Mouse (Mus musculus) megakaryocyte, adult 5-6 weeks (primary cell): ENCODE results near the gene Kank1. TPM values are rescaled to one million over a fixed set of nuclear protein-coding genes. Genes with fewer than 3 reads are reported as not detected.

Source experiments
- ATAC-seq: 2 replicates; pipeline ENCODE4 v1.8.0; 2016; ENCODE audit warnings: mild to moderate bottlenecking, inconsistent platforms; ENCODE audit not compliant: poor library complexity, severe bottlenecking
- total RNA-seq, 2 experiments: library from RNA; stranded (forward) in 1 of 2; stranded (reverse) in 1 of 2; fragments of 153-499, 151-499 nt in 1 of 2; fragments of 221-1000, 200-1000 nt in 1 of 2; gene quantifications; 2 replicates each; pipeline versions ENCODE4 v1.2.3 to v1.2.4; 2015 to 2017

Gene Kank1
- total RNA-seq, 2 experiments from 2014 or later, result not detected

- peak; percentile 55 for ATAC-seq
These were observed 123.8 kb downstream of the Kank1 start for GRCm38 (mm10) chr19:25360571-25361029.

GRCm38 (mm10) chr19:25361956-25362355 is 125.2 kb downstream of the Kank1 start:
- no peak for ATAC-seq

- ATAC-seq, result no peak
These were observed 128.9 kb downstream of the Kank1 start for GRCm38 (mm10) chr19:25365698-25366097.

DNA sequence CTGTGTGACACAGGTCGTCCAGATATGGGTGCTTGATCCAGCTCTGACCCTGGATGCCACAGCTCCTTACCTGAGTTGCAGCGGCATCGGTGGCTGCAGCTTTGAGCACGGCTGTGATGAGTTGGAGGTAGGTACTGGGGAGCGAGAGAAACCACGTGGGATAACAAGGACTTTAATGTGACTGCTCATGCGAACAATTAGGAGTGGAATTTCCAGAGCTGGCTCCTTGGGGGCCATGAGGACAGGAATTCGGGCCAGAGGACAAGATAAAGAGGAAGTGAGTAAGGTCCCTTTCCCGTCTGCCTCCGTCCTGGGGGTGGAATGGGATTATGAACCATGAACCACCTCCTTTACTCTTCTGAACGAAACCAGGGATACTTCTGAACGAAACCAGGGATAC is 129.8 kb downstream of the Kank1 start:
- no peak for ATAC-seq

GRCm38 (mm10) chr19:25370428-25370827 is 133.7 kb downstream of the Kank1 start:
- ATAC-seq, result no peak

DNA sequence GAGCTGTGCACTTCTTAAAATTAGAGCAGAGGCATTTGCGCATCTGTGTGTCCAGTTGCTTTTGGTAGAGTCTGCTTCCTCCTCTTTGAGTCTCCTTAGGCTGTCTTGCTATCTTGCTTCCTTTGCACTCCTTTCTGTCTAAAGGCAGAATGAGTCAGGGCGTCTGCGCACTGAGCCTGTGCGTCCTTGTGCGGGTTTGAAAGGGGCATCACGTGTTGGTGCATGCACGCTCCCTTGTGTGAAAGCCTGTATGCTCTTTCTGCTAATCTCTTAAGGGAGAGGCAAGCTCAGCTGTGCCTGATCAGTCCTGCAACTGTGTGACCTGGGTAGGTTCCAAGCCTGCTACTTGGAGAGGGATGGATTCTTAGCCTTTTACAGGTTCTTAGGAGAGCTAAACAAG is 136.0 kb downstream of the Kank1 start:
- ATAC-seq, result no peak

- no peak for ATAC-seq
These were observed 136.8 kb downstream of the Kank1 start for GRCm38 (mm10) chr19:25373594-25373993.

- ATAC-seq, result no peak
These were observed 137.4 kb downstream of the Kank1 start for GRCm38 (mm10) chr19:25374191-25374590.

GRCm38 (mm10) chr19:25374926-25375325 is 138.2 kb downstream of the Kank1 start:
- no peak for ATAC-seq

DNA sequence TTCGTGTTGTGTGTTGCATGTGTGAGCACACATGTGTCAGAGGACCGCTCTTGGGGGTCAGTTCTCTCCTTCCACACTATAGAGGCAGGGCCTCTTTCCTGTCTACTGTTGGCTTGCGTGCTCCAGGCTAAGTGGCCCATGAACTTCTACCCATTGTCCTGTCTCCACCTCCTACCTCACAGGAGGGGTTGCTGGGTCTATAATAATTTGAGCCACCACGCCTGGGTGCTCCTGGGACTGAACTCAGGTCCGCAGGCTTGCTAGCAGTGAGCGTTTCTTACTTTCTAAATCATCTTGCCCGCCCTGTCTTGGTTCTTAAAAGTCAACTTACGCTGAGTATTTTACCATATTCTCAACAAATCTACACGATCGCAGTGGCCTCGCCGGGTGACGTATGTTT is 140.1 kb downstream of the Kank1 start:
- no peak for ATAC-seq

- ATAC-seq, result no peak
These were observed 143.9 kb downstream of the Kank1 start for GRCm38 (mm10) chr19:25380675-25381074.

DNA sequence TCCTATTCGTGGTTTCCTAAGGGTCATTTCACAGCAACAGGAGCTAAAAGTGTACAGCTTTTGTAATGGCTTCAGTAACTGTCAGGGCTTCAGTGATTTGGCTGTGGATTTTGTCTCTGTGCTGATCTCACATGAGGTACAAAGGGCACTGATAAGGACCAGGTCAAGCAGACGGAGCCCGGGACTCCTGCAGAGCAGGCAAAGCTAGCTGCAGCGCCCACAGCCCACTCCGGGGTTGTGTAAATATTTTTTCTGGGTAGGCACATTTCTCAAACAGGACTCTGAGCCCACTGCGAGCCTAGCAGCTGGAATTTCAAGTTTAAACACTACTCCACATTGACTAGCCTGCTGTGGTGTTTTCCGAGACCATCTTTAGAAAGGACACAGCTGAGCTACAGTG is 145.2 kb downstream of the Kank1 start:
- ATAC-seq, result no peak

GRCm38 (mm10) chr19:25382494-25382893 is 145.7 kb downstream of the Kank1 start:
- no peak for ATAC-seq

GRCm38 (mm10) chr19:25383386-25384146 is 146.8 kb downstream of the Kank1 start:
- ATAC-seq, result no peak

GRCm38 (mm10) chr19:25385981-25386380 is 149.2 kb downstream of the Kank1 start:
- no peak for ATAC-seq

DNA sequence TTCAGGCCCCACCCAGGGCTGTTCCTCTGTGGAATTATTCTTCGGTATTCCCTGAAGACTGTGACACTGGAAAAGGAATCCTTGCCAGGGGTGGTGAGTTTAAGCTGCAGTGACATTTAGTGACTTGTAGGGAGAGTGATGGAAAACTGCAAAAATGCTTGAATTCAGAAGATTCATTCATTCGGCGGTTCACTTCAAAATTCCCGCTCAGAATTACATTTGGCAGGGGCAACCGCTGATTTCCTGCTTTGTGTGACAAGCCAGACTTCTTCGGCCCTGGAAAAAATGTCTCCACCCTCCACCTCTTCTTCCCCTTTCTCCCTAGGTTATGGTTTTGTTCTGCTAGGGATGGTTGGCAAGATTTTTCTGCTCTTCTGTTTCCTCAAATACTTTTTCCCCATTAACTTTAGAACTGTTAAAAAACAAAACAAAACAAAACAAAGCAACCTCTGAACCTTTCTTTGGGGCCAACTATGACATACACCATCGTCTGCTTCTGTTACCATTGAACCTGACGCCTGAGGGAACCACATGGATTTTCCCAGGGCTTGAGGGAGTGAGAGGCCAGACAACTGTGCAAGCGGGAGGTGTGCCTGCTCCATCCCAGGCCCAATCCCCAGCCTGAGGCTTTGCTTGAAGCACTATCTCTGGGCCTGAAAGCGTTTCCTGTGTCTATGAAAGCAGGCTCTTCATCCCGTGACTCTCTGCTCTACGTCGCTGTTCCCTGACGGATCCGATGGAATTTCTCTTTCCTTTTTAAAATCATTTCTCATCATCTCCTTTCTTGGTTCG is 150.1 kb downstream of the Kank1 start:
- no peak for ATAC-seq

DNA sequence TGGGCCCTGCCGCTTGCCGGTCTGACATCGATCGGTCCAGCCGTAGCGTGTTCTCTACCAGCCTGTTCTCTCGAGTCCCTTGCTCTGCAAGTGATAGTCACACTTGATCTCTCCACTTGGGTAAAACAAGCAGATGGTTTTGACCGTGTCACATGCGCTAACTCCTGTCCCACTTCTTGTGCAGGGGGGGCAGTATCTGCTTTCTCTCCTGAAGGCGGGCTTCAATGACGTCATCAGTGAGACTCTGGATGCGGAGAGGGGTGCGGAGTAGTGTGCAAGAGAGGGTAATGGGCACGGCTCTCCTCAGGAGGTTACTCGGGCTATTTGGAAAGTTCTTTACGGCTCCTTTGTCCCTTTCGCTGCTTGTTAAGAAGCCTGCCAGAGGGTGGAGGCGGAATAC is 151.1 kb downstream of the Kank1 start:
- no peak for ATAC-seq

DNA sequence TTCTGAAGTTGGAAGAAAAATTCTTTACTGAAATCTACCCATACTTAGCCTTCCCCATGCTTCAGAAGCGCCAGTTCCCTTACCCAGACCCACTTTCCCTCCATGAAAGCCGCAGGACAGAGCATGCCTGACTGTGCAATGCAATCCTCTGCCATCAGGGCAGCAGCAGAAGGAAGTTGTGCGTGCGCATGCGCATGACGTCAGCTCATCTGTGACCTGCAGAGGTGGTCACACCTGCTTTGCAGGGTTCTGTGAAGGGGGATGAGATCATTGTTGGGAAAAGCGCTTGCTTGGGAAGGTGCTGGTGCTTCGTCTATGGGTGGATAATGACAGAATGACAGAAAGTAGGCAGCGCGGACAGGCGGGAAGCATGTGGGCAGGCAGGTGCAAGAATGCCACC is 155.4 kb downstream of the Kank1 start:
- no peak for ATAC-seq

GRCm38 (mm10) chr19:25395035-25395434 is 158.3 kb downstream of the Kank1 start:
- no peak for ATAC-seq

DNA sequence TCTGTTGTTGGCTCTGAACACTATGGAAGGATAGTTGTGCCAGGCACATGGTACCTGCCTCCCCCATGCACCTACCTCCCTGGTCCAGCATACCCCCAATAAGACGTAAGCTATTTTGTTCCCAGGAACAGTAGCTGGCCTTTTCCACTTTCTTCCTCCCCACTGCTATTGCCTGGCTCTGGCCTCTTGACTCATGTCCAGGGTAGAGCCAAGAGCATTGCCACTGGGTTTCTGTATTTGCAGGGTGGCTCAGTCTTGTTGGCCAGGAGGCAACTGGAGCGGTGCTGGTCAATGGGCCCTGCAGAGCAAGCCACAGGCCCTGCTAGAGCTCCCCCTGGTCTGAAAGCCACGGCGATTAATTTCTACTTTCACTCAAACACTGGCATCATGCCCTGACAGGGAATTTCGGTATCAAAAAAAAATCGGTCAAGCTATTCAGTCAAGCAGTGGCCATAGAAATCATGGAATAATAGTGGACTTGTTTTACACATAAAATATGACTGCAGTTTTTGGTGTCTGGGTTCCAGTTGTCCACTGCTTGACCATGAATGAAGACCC is 160.0 kb downstream of the Kank1 start:
- no peak for ATAC-seq

DNA sequence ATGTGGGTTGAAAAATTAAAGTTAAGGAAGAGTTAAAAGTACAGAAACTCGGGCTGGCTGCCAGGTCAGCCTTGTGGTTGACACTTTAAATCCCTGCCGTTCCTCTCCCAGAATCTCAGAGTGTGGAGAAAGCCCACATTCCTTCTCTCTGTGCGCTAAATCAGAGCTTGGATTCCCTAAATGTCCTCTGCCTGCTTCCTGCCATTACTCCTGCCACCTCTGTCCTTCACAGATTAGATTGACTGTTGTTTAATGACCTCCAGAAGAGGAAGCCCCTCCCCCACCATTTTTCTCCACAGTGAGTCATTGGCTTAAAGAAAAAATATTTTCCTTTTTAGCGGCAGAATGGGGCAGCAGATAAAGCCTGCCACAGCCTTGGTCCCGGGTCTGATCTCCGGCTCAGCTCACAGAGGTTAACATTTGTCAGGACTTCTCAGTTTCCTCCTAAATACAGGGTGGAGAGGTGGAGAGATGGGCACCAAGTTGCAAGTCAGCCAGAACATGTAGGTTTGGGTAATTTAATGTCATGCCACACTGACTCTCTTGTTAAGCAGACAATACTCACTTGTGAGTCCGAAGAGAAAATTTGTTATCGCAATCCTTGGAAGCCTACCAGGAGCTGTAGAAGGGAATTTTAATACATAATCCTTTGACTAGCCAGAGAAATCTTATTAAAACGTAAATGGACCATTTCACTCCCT is 162.9 kb downstream of the Kank1 start:
- no peak for ATAC-seq
